ENCODE assay signal across 23 mouse cellular contexts in genomic region chr3:36559606-36560005, GRCm38 (mm10). TPM values are rescaled to one million over a fixed set of nuclear protein-coding genes. Genes with fewer than 3 reads are reported as not detected.
DNase-seq lines count a peak whose midpoint lies in the region; ATAC-seq and TF ChIP-seq lines count a peak whose summit lies in the region.
"Had no signal": no experiment of that assay in that cellular context is flagged by ENCODE, and none has a peak within 500 bp of the region (broad histone marks: within the 10 kb centered on the region; RNA-seq: fewer than 3 reads in every experiment).

No protein-coding gene starts in this region.

- no peaks in the 10 kb centered on the region for H3K4me1 ChIP-seq in liver, embryonic 11.5 days (replicated peaks; ENCODE audit: control insufficient read depth, insufficient read depth, low read length)
- H3K4me1 ChIP-seq in liver, postnatal 0 days (ENCODE audit: insufficient read depth), result peaks cover 3% of the 10 kb centered on the region; the same call in 1 of the 2 replicates
- H3K4me1 ChIP-seq: embryonic facial prominence, embryonic 10.5 days; forebrain, embryonic 13.5 days; hindbrain, embryonic 13.5 days; limb, embryonic 15.5 days; midbrain, embryonic 12.5 days; neural tube, embryonic 15.5 days had no signal

- peak; percentile 82 for ATAC-seq in liver, embryonic 11.5 days (replicated peaks; ENCODE audit: low FRiP score)
- ATAC-seq in liver, postnatal 0 days, result peak; percentile 80
- ATAC-seq: forebrain, embryonic 13.5 days; inflammation-experienced regulatory T-cells, adult 6 months; lung, postnatal 0 days had no signal

- H3K36me3 ChIP-seq in liver, embryonic 11.5 days (ENCODE audit: control insufficient read depth, insufficient read depth, low read length), result peaks cover 34% of the 10 kb centered on the region
- H3K36me3 ChIP-seq in liver, postnatal 0 days (replicated peaks; ENCODE audit: insufficient read depth, low read length), result peaks cover 57% of the 10 kb centered on the region

- H3K4me3 ChIP-seq in liver, embryonic 11.5 days (ENCODE audit: low read depth, low read length), result no peak overlapping the region
- no peak overlapping the region for H3K4me3 ChIP-seq in liver, postnatal 0 days (ENCODE audit: low read depth, low read length)
- H3K4me3 ChIP-seq: embryonic facial prominence, embryonic 10.5 days; forebrain, embryonic 13.5 days; gastrocnemius, adult 2 months; hindbrain, embryonic 13.5 days; limb, embryonic 15.5 days; midbrain, embryonic 12.5 days; neural tube, embryonic 15.5 days had no signal

- H3K9ac ChIP-seq in liver, embryonic 11.5 days (ENCODE audit: low read depth, low read length), result no peak overlapping the region
- no peak overlapping the region for H3K9ac ChIP-seq in liver, postnatal 0 days (replicated peaks)
- H3K9ac ChIP-seq: forebrain, embryonic 13.5 days; hindbrain, embryonic 13.5 days; limb, embryonic 15.5 days; midbrain, embryonic 12.5 days; neural tube, embryonic 15.5 days had no signal

- no peak for TF ChIP-seq EP300 in liver, postnatal 0 days (IDR thresholded peaks at IDR 0.05; ENCODE audit: low read depth)

- H3K27ac ChIP-seq in liver, embryonic 11.5 days (ENCODE audit: low read depth, low read length), result no peak overlapping the region
- H3K27ac ChIP-seq in liver, postnatal 0 days (ENCODE audit: low read depth), result no peak overlapping the region
- H3K27ac ChIP-seq: embryonic facial prominence, embryonic 10.5 days; forebrain, embryonic 13.5 days; gastrocnemius, adult 2 months; hindbrain, embryonic 13.5 days; limb, embryonic 15.5 days; midbrain, embryonic 12.5 days; neural tube, embryonic 15.5 days had no signal

- 68% methylated on average over 4 of the region's 4 CpGs for WGBS in liver, embryonic 11.5 days
- WGBS in liver, postnatal 0 days (ENCODE audit: insufficient replicate concordance), result 71% methylated on average over 4 of the region's 4 CpGs

- no peaks in the 10 kb centered on the region for H3K9me3 ChIP-seq in liver, embryonic 11.5 days (ENCODE audit: control insufficient read depth, low read length)
- no peaks in the 10 kb centered on the region for H3K9me3 ChIP-seq in liver, postnatal 0 days (ENCODE audit: low read length)
- H3K9me3 ChIP-seq: embryonic facial prominence, embryonic 10.5 days; forebrain, embryonic 13.5 days; hindbrain, embryonic 13.5 days; limb, embryonic 15.5 days; midbrain, embryonic 12.5 days; neural tube, embryonic 15.5 days had no signal

- peak; percentile 60 for DNase-seq in c-Kit-negative CD71-positive TER-119-positive erythroid progenitor cells, embryonic 14.5 days (ENCODE audit: low read depth, low spot score)
- peak; percentile 63 for DNase-seq in c-Kit-positive CD71-positive TER-119-positive erythroid progenitor cells, embryonic 14.5 days (ENCODE audit: low spot score)
- DNase-seq in liver, embryonic 11.5 days (ENCODE audit: low spot score), result no peak
- DNase-seq in liver, postnatal 0 days, result no peak
- DNase-seq in thymus, postnatal 10 days (ENCODE audit: low spot score in 2 of 2), result no peak
- DNase-seq in cerebellum, postnatal 14 days, result no peak
- DNase-seq in left cerebral cortex, adult 9 months (ENCODE audit: low spot score in 2 of 2), result no peak
- DNase-seq: adrenal gland, adult 2 months; cerebellum, adult 2 months; gastrocnemius, adult 2 months; kidney, adult 9 months; kidney, postnatal 14 days; layer of hippocampus, postnatal 36 days; thymus, postnatal 36 days had no signal

- no peak for TF ChIP-seq CTCF in liver, postnatal 0 days (IDR thresholded peaks at IDR 0.05; ENCODE audit: low read depth)

- no peak overlapping the region for H3K4me2 ChIP-seq in liver, embryonic 11.5 days
- no peak overlapping the region for H3K4me2 ChIP-seq in liver, postnatal 0 days (ENCODE audit: low read depth, low read length)
- H3K4me2 ChIP-seq: forebrain, embryonic 13.5 days; hindbrain, embryonic 13.5 days; limb, embryonic 15.5 days; midbrain, embryonic 12.5 days; neural tube, embryonic 15.5 days had no signal

- no peaks in the 10 kb centered on the region for H3K27me3 ChIP-seq in liver, embryonic 11.5 days (replicated peaks; ENCODE audit: control insufficient read depth, insufficient read depth, low read length)
- no peaks in the 10 kb centered on the region for H3K27me3 ChIP-seq in liver, postnatal 0 days (ENCODE audit: insufficient read depth, low read length)
- H3K27me3 ChIP-seq: forebrain, embryonic 13.5 days; hindbrain, embryonic 13.5 days; limb, embryonic 15.5 days; midbrain, embryonic 12.5 days; neural tube, embryonic 15.5 days had no signal

RNA-seq across cellular contexts. Expression of gene Exosc9, which starts 7.2 kb away (rescaled TPM):
- polyA plus RNA-seq in liver, embryonic 11.5 days (2014; fragmentation: Nextera tagmentation; extraction: Ambion mirVana), result 76.0 and 82.7 TPM in 2 replicates
- polyA plus RNA-seq in liver, postnatal 0 days (2015; fragmentation: Nextera tagmentation; extraction: Ambion mirVana), result 22.9 and 24.8 TPM in 2 replicates

RNA-seq across cellular contexts. Expression of gene Ccna2, which starts 12.3 kb away (rescaled TPM):
- polyA plus RNA-seq in liver, embryonic 11.5 days (2014; fragmentation: Nextera tagmentation; extraction: Ambion mirVana), result 299 and 337 TPM in 2 replicates
- 93.0 and 96.3 TPM in 2 replicates for polyA plus RNA-seq in liver, postnatal 0 days (2015; fragmentation: Nextera tagmentation; extraction: Ambion mirVana)

RNA-seq across cellular contexts. Expression of gene Gm11549, which starts 38.0 kb away (rescaled TPM):
- polyA plus RNA-seq in liver, embryonic 11.5 days (2014; fragmentation: Nextera tagmentation; extraction: Ambion mirVana), result not detected in 2 replicates
- not detected in 2 replicates for polyA plus RNA-seq in liver, postnatal 0 days (2015; fragmentation: Nextera tagmentation; extraction: Ambion mirVana)
- polyA plus RNA-seq: C2C12; embryonic facial prominence, embryonic 10.5 days; inflammation-experienced regulatory T-cells, adult 6 months; lung, postnatal 0 days had no signal

RNA-seq across cellular contexts. Expression of gene Bbs7, which starts 53.7 kb away (rescaled TPM):
- 9.9 and 11.7 TPM in 2 replicates for polyA plus RNA-seq in liver, embryonic 11.5 days (2014; fragmentation: Nextera tagmentation; extraction: Ambion mirVana)
- 3.4 and 3.9 TPM in 2 replicates for polyA plus RNA-seq in liver, postnatal 0 days (2015; fragmentation: Nextera tagmentation; extraction: Ambion mirVana)

Comparison
In these comparisons a context has a peak if more than half of its experiments do, and no peak if none do; other contexts are left out.
1. DNase-seq: peak in c-Kit-negative CD71-positive TER-119-positive erythroid progenitor cells, embryonic 14.5 days (single experiment) and c-Kit-positive CD71-positive TER-119-positive erythroid progenitor cells, embryonic 14.5 days (single experiment); none in liver, embryonic 11.5 days (single experiment), liver, postnatal 0 days (single experiment), thymus, postnatal 10 days (0 of 2), cerebellum, postnatal 14 days (0 of 2) and left cerebral cortex, adult 9 months (0 of 2).